Mouse (Mus musculus) cortical plate, adult 2 months (tissue): ENCODE results near the gene Kif27. TPM values are rescaled to one million over a fixed set of nuclear protein-coding genes. Genes with fewer than 3 reads are reported as not detected.

Experiments
- H3K27ac ChIP-seq: fragments of 200-500 bp; 2 replicates; pipeline ENCODE4 v1.5.1; 2012; ENCODE audit warnings: low read length, control low read depth, inconsistent platforms; ENCODE audit not compliant: insufficient read depth
- H3K4me1 ChIP-seq: fragments of 200-500 bp; 2 replicates; pipeline ENCODE4 v1.6.1; 2011; ENCODE audit warnings: low read length; ENCODE audit not compliant: control insufficient read depth, insufficient read depth
- H3K4me3 ChIP-seq: fragments of 200-500 bp; 2 replicates; pipeline ENCODE4 v1.5.1; 2011; ENCODE audit warnings: mild to moderate bottlenecking, low read length, control low read depth; ENCODE audit not compliant: insufficient read depth
- CTCF ChIP-seq: fragments of 200-500 bp; IDR thresholded peaks from 2 replicates; pipeline ENCODE4 v1.5.1; 2011; ENCODE audit warnings: mild to moderate bottlenecking, control low read depth, low read length; ENCODE audit not compliant: insufficient read depth; ENCODE audit errors: extremely low read depth
- POLR2A ChIP-seq: fragments of 200-500 bp; IDR thresholded peaks from 2 replicates; pipeline ENCODE4 v1.6.1; 2011; ENCODE audit warnings: mild to moderate bottlenecking, low read length, control low read depth; ENCODE audit not compliant: insufficient read depth; ENCODE audit errors: extremely low read depth
- polyA plus RNA-seq: library from polyadenylated mRNA; depleted of rRNA; stranded (reverse); fragments of >200 nt; gene quantifications from 2 replicates; pipeline ENCODE4 v1.2.3, GENCODE M21; 2012

Gene Kif27
- polyA plus RNA-seq, 1 experiment, result 1.6 TPM

- no peak overlapping the region for H3K27ac ChIP-seq
- TF ChIP-seq POLR2A, result no peak
- no peak for TF ChIP-seq CTCF
- H3K4me1 ChIP-seq, result no peaks in the 10 kb centered on the region
- H3K4me3 ChIP-seq, result no peak overlapping the region
Observed at GRCm38 (mm10) chr13:58364353-58365175, 5.6 kb upstream of the Kif27 start.

GRCm38 (mm10) chr13:58359304-58359653, 357 bp upstream of the Kif27 start:
- no peaks in the 10 kb centered on the region for H3K4me1 ChIP-seq
- peak overlapping the region; percentile 30 for H3K4me3 ChIP-seq
- H3K27ac ChIP-seq, result no peak overlapping the region
- TF ChIP-seq CTCF, result no peak
- no peak for TF ChIP-seq POLR2A

GRCm38 (mm10) chr13:58352996-58353395, 5.9 kb downstream of the Kif27 start:
- no peaks in the 10 kb centered on the region for H3K4me1 ChIP-seq
- no peak overlapping the region for H3K4me3 ChIP-seq
- H3K27ac ChIP-seq, result no peak overlapping the region
- TF ChIP-seq POLR2A (no peak), CTCF (no peak)

- Histone ChIP-seq H3K4me1 (no peaks in the 10 kb centered on the region), H3K4me3 (no peak overlapping the region), H3K27ac (no peak overlapping the region)
- TF ChIP-seq POLR2A (no peak), CTCF (no peak)
Observed at GRCm38 (mm10) chr13:58350606-58351005, 8.3 kb downstream of the Kif27 start.

- no peak overlapping the region for H3K4me3 ChIP-seq
- no peak for TF ChIP-seq CTCF
- no peak for TF ChIP-seq POLR2A
Observed at GRCm38 (mm10) chr13:58344505-58344904, 14.4 kb downstream of the Kif27 start.

GRCm38 (mm10) chr13:58337456-58337855, 21.5 kb downstream of the Kif27 start:
- Histone ChIP-seq H3K4me3 (no peak overlapping the region), H3K4me1 (no peaks in the 10 kb centered on the region), H3K27ac (no peak overlapping the region)
- TF ChIP-seq POLR2A (no peak), CTCF (no peak)

More at GRCm38 (mm10) chr13:58344505-58344904, 14.4 kb downstream of the Kif27 start:
- no peaks in the 10 kb centered on the region for H3K4me1 ChIP-seq
- H3K27ac ChIP-seq, result no peak overlapping the region

- TF ChIP-seq POLR2A, result no peak
- no peaks in the 10 kb centered on the region for H3K4me1 ChIP-seq
- no peak overlapping the region for H3K4me3 ChIP-seq
- H3K27ac ChIP-seq, result no peak overlapping the region
Observed at GRCm38 (mm10) chr13:58334116-58334515, 24.8 kb downstream of the Kif27 start.

GRCm38 (mm10) chr13:58317768-58318167, 41.2 kb downstream of the Kif27 start:
- H3K27ac ChIP-seq, result no peak overlapping the region
- H3K4me3 ChIP-seq, result no peak overlapping the region
- TF ChIP-seq CTCF, result no peak
- no peak for TF ChIP-seq POLR2A
- no peaks in the 10 kb centered on the region for H3K4me1 ChIP-seq

- TF ChIP-seq POLR2A, result no peak
- TF ChIP-seq CTCF, result no peak
- Histone ChIP-seq H3K4me3 (no peak overlapping the region), H3K27ac (no peak overlapping the region), H3K4me1 (no peaks in the 10 kb centered on the region)
Observed at GRCm38 (mm10) chr13:58314991-58315390, 43.9 kb downstream of the Kif27 start.

GRCm38 (mm10) chr13:58313758-58314157, 45.2 kb downstream of the Kif27 start:
- Histone ChIP-seq H3K4me1 (no peaks in the 10 kb centered on the region), H3K27ac (no peak overlapping the region), H3K4me3 (no peak overlapping the region)
- no peak for TF ChIP-seq POLR2A

GRCm38 (mm10) chr13:58311351-58311750, 47.6 kb downstream of the Kif27 start:
- H3K4me1 ChIP-seq, result no peaks in the 10 kb centered on the region
- no peak overlapping the region for H3K4me3 ChIP-seq
- TF ChIP-seq CTCF (no peak), POLR2A (no peak)
- H3K27ac ChIP-seq, result no peak overlapping the region
